Mouse (Mus musculus) heart, adult 18-20 months (tissue): ENCODE measurements around the gene Lcn11. TPM values are rescaled to one million over a fixed set of nuclear protein-coding genes. Genes with fewer than 3 reads are reported as not detected.

Experiments
- DNase-seq, 2 experiments: peaks; one replicate each; pipeline ENCODE4 v3.0.0; 2021 to 2022; ENCODE audit warnings: mixed read lengths in 1 of 2
- total RNA-seq, 2 experiments: library from RNA; stranded (reverse); gene quantifications; 2 replicates each; pipeline ENCODE4 v1.2.3; 2021

Lcn11 gene
- total RNA-seq, 2 experiments from 2014 or later, result not detected

GRCm38 (mm10) chr2:25828344-25828947 is 51.6 kb downstream of the Lcn11 start:
- no peak for DNase-seq

Other genes with a start within 250 kb of the Lcn11 start
- 10 to 100 TPM; 15.7 to 17.6 TPM for gene Traf2, start 230.1 kb upstream of the Lcn11 start, total RNA-seq
- gene Edf1, start 219.2 kb upstream of the Lcn11 start, total RNA-seq, result 100 to 1,000 TPM; 223 to 241 TPM
- gene Mamdc4, start 202.2 kb upstream of the Lcn11 start, total RNA-seq, result 1 to 10 TPM in 1 of 2 experiments, under 1 TPM in 1; 0.55 to 1.4 TPM
- gene Phpt1, start 201.8 kb upstream of the Lcn11 start, total RNA-seq, result 10 to 100 TPM; 55.9 to 72.5 TPM
- under 1 TPM; 0.10 to 0.46 TPM for gene Ajm1, start 195.3 kb upstream of the Lcn11 start, total RNA-seq
- 10 to 100 TPM; 63.5 to 63.8 TPM for gene Rabl6, start 168.5 kb upstream of the Lcn11 start, total RNA-seq
- not detected for gene Ccdc183, start 159.3 kb upstream of the Lcn11 start, total RNA-seq
- gene Tmem141, start 155.0 kb upstream of the Lcn11 start, total RNA-seq, result 10 to 100 TPM; 33.9 to 37.9 TPM
- 1 to 10 TPM; 7.1 to 8.1 TPM for gene Fcna, start 149.0 kb upstream of the Lcn11 start, total RNA-seq
- under 1 TPM; 0.64 to 0.72 TPM for gene Lcn8, start 123.9 kb upstream of the Lcn11 start, total RNA-seq
- gene Lcn5, start 119.1 kb upstream of the Lcn11 start, total RNA-seq, result not detected
- not detected for gene Lcn6, start 100.2 kb upstream of the Lcn11 start, total RNA-seq
- gene Lcn10, start 94.3 kb upstream of the Lcn11 start, total RNA-seq, result not detected
- gene Obp2a, start 77.0 kb upstream of the Lcn11 start, total RNA-seq, result not detected
- 10 to 100 TPM; 16.9 to 18.3 TPM for gene Bmyc, start 70.3 kb upstream of the Lcn11 start, total RNA-seq
- not detected for gene Obp2b, start 40.0 kb upstream of the Lcn11 start, total RNA-seq
- not detected for gene Lcn3, start 11.4 kb upstream of the Lcn11 start, total RNA-seq
- not detected for gene Gm13539, start 5.2 kb downstream of the Lcn11 start, total RNA-seq
- gene Glt6d1, start 38.8 kb downstream of the Lcn11 start, total RNA-seq, result not detected
- not detected for gene Lcn9, start 46.1 kb downstream of the Lcn11 start, total RNA-seq
- gene Sohlh1, start 70.2 kb downstream of the Lcn11 start, total RNA-seq, result not detected
- under 1 TPM; 0.21 to 0.25 TPM for gene Kcnt1, start 86.7 kb downstream of the Lcn11 start, total RNA-seq
- 10 to 100 TPM; 32.6 to 32.8 TPM for gene Camsap1, start 206.3 kb downstream of the Lcn11 start, total RNA-seq
- 10 to 100 TPM; 80.3 to 90.3 TPM for gene Ubac1, start 244.7 kb downstream of the Lcn11 start, total RNA-seq